Mouse (Mus musculus) lung, postnatal 0 days (tissue): ENCODE data around the gene Med12l. TPM values are rescaled to one million over a fixed set of nuclear protein-coding genes. Genes with fewer than 3 reads are reported as not detected.

Source experiments
- ATAC-seq: fragments of 200-750 bp; cut with Nextera tagmentation; 2 replicates; pipeline ENCODE4 v1.8.0; 2017; ENCODE audit warnings: moderate library complexity
- DNase-seq: peaks from one replicate; pipeline ENCODE4 v3.0.0-alpha.2; 2016; ENCODE audit warnings: low spot score
- H3K27ac ChIP-seq: fragments of 300-500 bp; sonication (generic); 2 replicates; pipeline ENCODE4 v1.5.1; 2014; ENCODE audit warnings: antibody characterized with exemption, mild to moderate bottlenecking, low read length, mixed read lengths
- H3K27me3 ChIP-seq: fragments of 300-500 bp; sonication (generic); replicated peaks from 2 replicates; pipeline ENCODE4 v1.6.1; 2014; ENCODE audit warnings: low read length, mixed read lengths; ENCODE audit not compliant: insufficient read depth
- H3K36me3 ChIP-seq: fragments of 300-500 bp; sonication (generic); 2 replicates; pipeline ENCODE4 v1.6.1; 2014; ENCODE audit warnings: low read length, mixed read lengths; ENCODE audit not compliant: insufficient read depth
- H3K4me1 ChIP-seq: fragments of 300-500 bp; sonication (generic); 2 replicates; pipeline ENCODE4 v1.6.1; 2014; ENCODE audit warnings: antibody characterized with exemption, low read depth, low read length, mixed read lengths; ENCODE audit not compliant: insufficient read depth
- H3K4me2 ChIP-seq: fragments of 300-500 bp; sonication (generic); replicated peaks from 2 replicates; pipeline ENCODE4 v1.6.1; 2014; ENCODE audit warnings: low read depth, mild to moderate bottlenecking, low read length, moderate library complexity, mixed read lengths
- H3K4me3 ChIP-seq: fragments of 300-500 bp; sonication (generic); 2 replicates; pipeline ENCODE4 v1.5.1; 2014; ENCODE audit warnings: low read depth, low read length
- H3K9ac ChIP-seq: fragments of 300-500 bp; sonication (generic); replicated peaks from 2 replicates; pipeline ENCODE4 v1.6.1; 2014; ENCODE audit warnings: low read depth, mild to moderate bottlenecking
- H3K9me3 ChIP-seq: fragments of 300-500 bp; sonication (generic); 2 replicates; pipeline ENCODE4 v1.6.1; 2016; ENCODE audit warnings: low read length, mixed read lengths
- CTCF ChIP-seq: IDR thresholded peaks from 2 replicates; pipeline ENCODE4 v1.5.1; 2016; ENCODE audit warnings: antibody characterized with exemption, mild to moderate bottlenecking
- EP300 ChIP-seq: IDR thresholded peaks from 2 replicates; pipeline ENCODE4 v1.6.1; 2016; ENCODE audit warnings: antibody characterized with exemption, mild to moderate bottlenecking, control low read depth
- WGBS: fragments of 180-500 bp; shearing (Covaris S2); extraction: QIAGEN DNeasy Blood & Tissue Kit; methylation state at CpG from one replicate; pipeline ENCODE4 v1.1.7; 2014; 5-methylcytosine and 5-hydroxymethylcytosine counted together
- polyA plus RNA-seq: library from polyadenylated mRNA; unstranded; fragments of >200 nt; fragmentation: Nextera tagmentation; extraction: Ambion mirVana; gene quantifications from 2 replicates; pipeline ENCODE4 v1.2.1, GENCODE M21; 2015

The Med12l gene
- polyA plus RNA-seq, 1 experiment from 2014 or later = 0.27 TPM

DNA sequence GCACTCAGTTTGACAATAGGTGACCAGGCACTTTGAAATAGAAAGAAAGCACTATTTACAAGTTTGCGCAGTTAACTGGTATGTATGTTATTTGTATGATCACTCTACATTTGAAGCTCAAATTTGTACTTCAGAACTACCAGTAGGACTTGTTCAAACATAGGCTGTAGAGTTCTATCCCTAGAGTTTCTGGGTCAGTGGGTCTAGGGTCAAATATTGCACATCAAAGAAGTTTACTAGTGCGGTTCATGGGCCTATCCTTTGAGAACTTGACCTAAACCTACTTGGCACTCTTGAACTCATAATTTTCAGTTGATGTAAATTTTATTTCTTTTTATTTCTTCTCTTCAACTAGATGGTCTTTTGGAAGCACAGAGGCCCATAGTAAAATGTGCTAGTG, 145.0 kb downstream of the Med12l start:
- H3K9me3 ChIP-seq = no peaks in the 10 kb centered on the region
- H3K4me2 ChIP-seq = no peak overlapping the region
- ATAC-seq (no peak), DNase-seq (no peak)
- H3K4me1 ChIP-seq = no peaks in the 10 kb centered on the region
- H3K27ac ChIP-seq = no peak overlapping the region
- H3K27me3 ChIP-seq = no peaks in the 10 kb centered on the region
- no peak overlapping the region for H3K9ac ChIP-seq
- H3K4me3 ChIP-seq = no peak overlapping the region
- WGBS = 94% methylated on average over 2 of the region's 2 CpGs
- TF ChIP-seq CTCF (no peak), EP300 (no peak)
- H3K36me3 ChIP-seq = no peaks in the 10 kb centered on the region

- peak; percentile 18 for DNase-seq
- Histone ChIP-seq H3K27ac (no peak within 1 kb of the TSS), H3K4me2 (no peak within 1 kb of the TSS), H3K27me3 (no peaks in the 10 kb centered on the region), H3K9me3 (no peaks in the 10 kb centered on the region), H3K36me3 (no peaks in the 10 kb centered on the region), H3K9ac (no peak within 1 kb of the TSS), H3K4me3 (no peak within 1 kb of the TSS), H3K4me1 (no peaks in the 10 kb centered on the region)
- no peak for ATAC-seq
- no peak for TF ChIP-seq EP300
- no peak for TF ChIP-seq CTCF
- WGBS = 53% methylated on average over 5 of the region's 5 CpGs
Observed at GRCm38 (mm10) chr3:59153424-59153823, 147.8 kb downstream of the Med12l start, which contains the start of gene P2ry14. TSS of gene P2ry14 (minus strand) at chr3:59153618.

- 69% methylated on average over 2 of the region's 2 CpGs for WGBS
- Histone ChIP-seq H3K4me1 (no peaks in the 10 kb centered on the region), H3K27me3 (no peaks in the 10 kb centered on the region), H3K36me3 (no peaks in the 10 kb centered on the region), H3K4me2 (no peak overlapping the region), H3K9ac (no peak overlapping the region), H3K27ac (no peak overlapping the region), H3K9me3 (no peaks in the 10 kb centered on the region), H3K4me3 (no peak overlapping the region)
- no peak for TF ChIP-seq EP300
- TF ChIP-seq CTCF = no peak
- DNase-seq = no peak
- ATAC-seq = no peak
Observed at GRCm38 (mm10) chr3:59154888-59155287, 149.3 kb downstream of the Med12l start.

- Histone ChIP-seq H3K4me3 (no peak overlapping the region), H3K9ac (no peak overlapping the region), H3K27ac (no peak overlapping the region), H3K4me1 (no peaks in the 10 kb centered on the region), H3K4me2 (no peak overlapping the region), H3K27me3 (no peaks in the 10 kb centered on the region), H3K9me3 (no peaks in the 10 kb centered on the region), H3K36me3 (no peaks in the 10 kb centered on the region)
- no peak for TF ChIP-seq CTCF
- no peak for TF ChIP-seq EP300
- 90% methylated on average over 6 of the region's 6 CpGs for WGBS
- ATAC-seq (no peak), DNase-seq (no peak)
Observed at GRCm38 (mm10) chr3:59155404-59155803, 149.8 kb downstream of the Med12l start.

- no peak overlapping the region for H3K9ac ChIP-seq
- no peak for ATAC-seq
- no peaks in the 10 kb centered on the region for H3K9me3 ChIP-seq
- WGBS = 81% methylated on average over 5 of the region's 5 CpGs
- TF ChIP-seq CTCF = no peak
- TF ChIP-seq EP300 = no peak
- no peaks in the 10 kb centered on the region for H3K27me3 ChIP-seq
- H3K27ac ChIP-seq = no peak overlapping the region
- DNase-seq = no peak
- H3K4me3 ChIP-seq = no peak overlapping the region
- no peaks in the 10 kb centered on the region for H3K36me3 ChIP-seq
- no peaks in the 10 kb centered on the region for H3K4me1 ChIP-seq
- no peak overlapping the region for H3K4me2 ChIP-seq
Observed at GRCm38 (mm10) chr3:59157048-59157447, 151.4 kb downstream of the Med12l start.

GRCm38 (mm10) chr3:59160465-59160864, 154.8 kb downstream of the Med12l start:
- H3K4me3 ChIP-seq = no peak overlapping the region
- DNase-seq (no peak), ATAC-seq (no peak)
- no peak overlapping the region for H3K4me2 ChIP-seq
- no peak overlapping the region for H3K27ac ChIP-seq
- H3K4me1 ChIP-seq = no peaks in the 10 kb centered on the region
- no peak overlapping the region for H3K9ac ChIP-seq
- TF ChIP-seq CTCF = no peak
- TF ChIP-seq EP300 = no peak
- no peaks in the 10 kb centered on the region for H3K9me3 ChIP-seq
- WGBS = 45% methylated on average over 1 of the region's 1 CpGs
- H3K36me3 ChIP-seq = no peaks in the 10 kb centered on the region
- no peaks in the 10 kb centered on the region for H3K27me3 ChIP-seq
